Mouse (Mus musculus) E14TG2a.4 (cell line): ENCODE results near the gene Ufsp2.

Experiments used
- H3K27me3 ChIP-seq: 2 replicates; pipeline ENCODE4 v1.6.1; 2014; ENCODE audit warnings: low read length, control low read depth; ENCODE audit not compliant: insufficient read depth
- H3K36me3 ChIP-seq: 2 replicates; pipeline ENCODE4 v1.6.1; 2014; ENCODE audit warnings: low read length, control low read depth; ENCODE audit not compliant: insufficient read depth
- H3K4me1 ChIP-seq: replicated peaks from 2 replicates; pipeline ENCODE4 v1.6.1; 2014; ENCODE audit warnings: low read depth, low read length, control low read depth
- H3K4me3 ChIP-seq: replicated peaks from 2 replicates; pipeline ENCODE4 v1.5.1; 2014; ENCODE audit warnings: mild to moderate bottlenecking, low read length
- H3K9me3 ChIP-seq: 2 replicates; pipeline ENCODE4 v1.6.1; 2014; ENCODE audit warnings: low read length, control low read depth
- CTCF ChIP-seq: conservative IDR thresholded peaks from 2 replicates; pipeline ENCODE4 v1.5.1; 2014; ENCODE audit warnings: low read length
- NANOG ChIP-seq: IDR thresholded peaks from 2 replicates; pipeline ENCODE4 v1.6.1; 2014; ENCODE audit warnings: borderline replicate concordance, low read length, mixed read lengths
- POU5F1 ChIP-seq: IDR thresholded peaks from 2 replicates; pipeline ENCODE4 v1.6.1; 2014; ENCODE audit warnings: low read length, borderline replicate concordance

Gene Ufsp2

DNA sequence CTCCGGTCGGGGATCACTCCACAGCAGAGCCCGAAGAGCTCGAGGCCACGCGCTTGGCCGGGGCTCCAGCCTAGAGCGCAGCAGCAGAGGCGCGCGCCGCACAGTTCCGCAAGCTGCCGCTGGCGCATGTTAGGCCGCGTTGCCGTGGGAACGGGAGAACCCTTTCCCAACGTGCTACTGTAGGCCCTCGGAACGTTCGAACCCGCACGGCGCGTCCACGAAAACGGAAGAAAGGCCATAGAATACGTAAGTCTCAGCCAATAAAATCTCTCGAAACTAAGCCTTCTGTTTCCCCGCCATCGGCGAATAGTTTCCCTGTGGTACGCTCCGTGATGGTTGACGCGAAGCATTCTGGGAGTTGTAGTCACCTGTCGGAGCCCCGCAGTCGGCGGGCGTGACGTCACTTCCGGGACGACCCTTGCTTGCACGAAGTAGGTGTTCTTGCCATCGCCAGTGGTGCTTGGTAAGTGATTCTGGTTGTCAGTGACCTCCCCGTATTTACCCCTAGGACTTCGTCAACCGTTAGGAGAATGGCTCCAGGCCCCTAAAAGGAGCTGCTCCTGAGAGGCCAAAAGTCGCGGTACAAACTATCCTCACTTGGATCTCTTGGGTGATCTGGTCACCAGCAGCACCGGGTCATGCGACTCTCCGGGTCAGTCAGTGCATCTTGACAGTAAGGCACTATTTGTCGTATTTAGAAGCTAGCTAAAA lies at the start of gene Ufsp2, which contains the start of gene 1700029J07Rik:
TSS of gene Ufsp2 (plus strand) at position 403 of the 711 bp plus-strand sequence.
TSS of gene 1700029J07Rik (minus strand) at position 127 of the 711 bp plus-strand sequence.
- Histone ChIP-seq H3K4me1 (0 out of 2 replicates have a peak, but pooled peaks cover 3% of the 10 kb centered on the region), H3K27me3 (no peaks in the 10 kb centered on the region), H3K4me3 (peak within 1 kb of the TSS; percentile 77), H3K9me3 (peaks cover 59% of the 10 kb centered on the region), H3K36me3 (peaks cover 5% of the 10 kb centered on the region; the same call in 1 of the 2 replicates)
- TF ChIP-seq NANOG (no peak), POU5F1 (no peak), CTCF (no peak)

DNA sequence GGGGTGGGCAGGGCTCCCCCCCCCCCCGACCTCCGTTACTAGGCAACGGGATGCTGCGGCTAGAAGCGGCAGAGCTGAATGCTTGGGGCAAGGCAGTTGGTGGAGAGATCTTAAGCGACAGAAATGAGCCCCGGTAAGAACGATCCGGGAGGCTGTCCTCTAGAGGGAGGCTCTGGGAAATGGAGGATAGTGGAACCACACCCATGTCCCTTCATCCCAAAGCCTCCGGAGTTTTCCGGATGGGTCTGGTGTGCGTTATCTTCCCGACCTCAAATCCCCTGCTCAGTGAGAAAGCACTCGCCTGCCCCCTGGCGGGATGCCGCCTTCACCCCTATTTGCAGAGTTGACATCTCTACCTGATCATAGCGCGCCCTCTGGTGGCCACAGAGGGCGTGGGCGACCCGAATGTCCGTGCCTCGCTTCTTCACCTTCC lies 40.7 kb upstream of the Ufsp2 start, which contains the start of gene Ccdc110:
TSS of gene Ccdc110 (plus strand) at position 38 of the 433 bp plus-strand sequence.
- Histone ChIP-seq H3K4me1 (peaks cover 8% of the 10 kb centered on the region; the same call in 1 of the 2 replicates), H3K4me3 (no peak within 1 kb of the TSS; the same call in 1 of the 2 replicates), H3K36me3 (no peaks in the 10 kb centered on the region), H3K27me3 (no peaks in the 10 kb centered on the region), H3K9me3 (peaks cover 47% of the 10 kb centered on the region)
- no peak for TF ChIP-seq POU5F1
- TF ChIP-seq NANOG = no peak
- TF ChIP-seq CTCF = peak; percentile 66

- Histone ChIP-seq H3K27me3 (no peaks in the 10 kb centered on the region), H3K4me3 (no peak overlapping the region), H3K36me3 (no peaks in the 10 kb centered on the region), H3K9me3 (peaks cover 39% of the 10 kb centered on the region), H3K4me1 (peaks cover 3% of the 10 kb centered on the region; the same call in 1 of the 2 replicates)
- no peak for TF ChIP-seq NANOG
- TF ChIP-seq POU5F1 = no peak
- TF ChIP-seq CTCF = no peak
Measured at GRCm38 (mm10) chr8:45936986-45937385, 38.3 kb upstream of the Ufsp2 start.

DNA sequence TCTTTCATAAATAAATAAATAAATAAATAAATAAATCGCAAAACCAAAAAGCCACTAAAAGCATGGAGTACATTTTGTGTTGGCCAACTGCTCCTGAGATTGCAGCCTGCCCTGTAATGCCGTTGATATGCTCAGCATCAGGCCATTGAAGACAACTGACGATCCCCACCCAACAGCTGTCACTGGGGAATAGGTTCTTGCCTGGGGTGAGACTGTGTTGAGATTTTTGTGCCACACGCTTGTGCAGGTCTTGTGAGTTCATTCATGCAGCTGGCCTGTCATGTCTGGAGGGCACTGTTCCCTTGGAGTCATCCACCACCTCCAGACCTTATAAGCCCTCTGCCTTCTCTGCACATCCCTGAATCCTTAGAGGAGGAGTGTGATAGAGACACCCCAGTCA lies 29.0 kb upstream of the Ufsp2 start:
- Histone ChIP-seq H3K4me1 (no peaks in the 10 kb centered on the region), H3K9me3 (peaks cover 10% of the 10 kb centered on the region), H3K4me3 (no peak overlapping the region), H3K27me3 (no peaks in the 10 kb centered on the region), H3K36me3 (no peaks in the 10 kb centered on the region)
- no peak for TF ChIP-seq CTCF
- no peak for TF ChIP-seq POU5F1
- no peak for TF ChIP-seq NANOG

GRCm38 (mm10) chr8:45950622-45951021 lies 24.7 kb upstream of the Ufsp2 start:
- H3K27me3 ChIP-seq = no peaks in the 10 kb centered on the region
- H3K4me1 ChIP-seq = no peaks in the 10 kb centered on the region
- H3K36me3 ChIP-seq = no peaks in the 10 kb centered on the region
- no peak for TF ChIP-seq POU5F1
- peak; percentile 82 for TF ChIP-seq NANOG
- peaks cover 10% of the 10 kb centered on the region for H3K9me3 ChIP-seq
- no peak overlapping the region for H3K4me3 ChIP-seq

DNA sequence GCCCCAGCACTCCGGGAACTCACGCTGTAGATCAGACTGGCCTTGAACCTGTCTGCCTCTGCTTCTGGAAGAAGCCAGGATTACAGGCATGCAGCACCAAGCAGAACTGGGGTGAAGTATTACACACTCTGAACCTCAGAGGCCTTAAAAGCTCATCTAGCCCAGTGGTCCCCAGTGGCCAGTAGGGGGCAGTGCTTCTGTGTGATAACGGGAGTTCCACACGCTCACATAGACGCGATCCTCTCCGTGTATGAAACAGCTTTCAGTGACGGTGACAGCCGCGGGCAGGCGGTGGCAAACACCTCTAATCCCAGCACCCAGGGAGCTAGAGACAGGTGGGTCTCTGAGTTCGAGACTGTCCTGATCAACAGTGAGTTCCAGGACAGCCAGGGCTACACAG lies 4.4 kb upstream of the Ufsp2 start:
- Histone ChIP-seq H3K9me3 (peaks cover 44% of the 10 kb centered on the region), H3K27me3 (no peaks in the 10 kb centered on the region), H3K36me3 (no peaks in the 10 kb centered on the region), H3K4me3 (no peak overlapping the region), H3K4me1 (0 out of 2 replicates have a peak, but pooled peaks cover 3% of the 10 kb centered on the region)
- TF ChIP-seq NANOG (no peak), CTCF (peak; percentile 43)

- no peak for TF ChIP-seq POU5F1
- no peak for TF ChIP-seq NANOG
- no peak for TF ChIP-seq CTCF
- Histone ChIP-seq H3K9me3 (peaks cover 59% of the 10 kb centered on the region), H3K4me1 (0 out of 2 replicates have a peak, but pooled peaks cover 3% of the 10 kb centered on the region), H3K27me3 (no peaks in the 10 kb centered on the region), H3K4me3 (no peak overlapping the region), H3K36me3 (peaks cover 5% of the 10 kb centered on the region; the same call in 1 of the 2 replicates)
Measured at GRCm38 (mm10) chr8:45973988-45974505, 1.3 kb upstream of the Ufsp2 start.

DNA sequence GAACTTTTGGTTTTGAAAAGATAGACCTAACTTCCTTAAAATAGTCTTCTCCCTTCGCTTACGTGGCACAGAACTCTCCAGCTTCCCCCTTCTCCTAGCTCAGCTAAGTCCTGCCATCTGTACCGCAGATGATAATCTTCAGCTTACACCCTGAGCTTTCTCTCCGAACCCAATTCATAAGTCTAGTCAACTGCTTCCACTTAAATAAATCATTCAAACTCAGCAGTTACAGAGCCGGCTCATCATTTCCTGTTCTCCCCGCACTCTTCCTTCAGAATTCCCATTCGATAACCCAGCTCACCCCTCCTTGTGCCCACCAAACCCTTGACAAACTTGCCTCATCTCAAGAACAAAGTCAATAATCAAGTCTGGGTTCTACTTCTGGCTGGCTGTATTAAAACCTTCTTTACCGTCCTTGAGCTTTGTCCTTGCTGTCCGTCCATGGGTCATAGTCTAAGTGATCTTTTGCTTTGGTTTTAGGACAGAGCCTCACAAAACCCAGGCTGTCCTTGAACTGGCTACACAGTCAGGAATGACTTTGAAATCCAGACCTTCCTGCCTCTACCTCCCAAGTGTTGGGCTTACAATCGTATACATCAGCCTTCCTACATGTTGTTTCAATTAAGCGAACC lies 625 bp downstream of the Ufsp2 start:
- peaks cover 56% of the 10 kb centered on the region for H3K9me3 ChIP-seq
- no peak for TF ChIP-seq CTCF
- no peak for TF ChIP-seq NANOG
- TF ChIP-seq POU5F1 = no peak
- 0 out of 2 replicates have a peak, but pooled peaks cover 3% of the 10 kb centered on the region for H3K4me1 ChIP-seq
- H3K27me3 ChIP-seq = no peaks in the 10 kb centered on the region
- H3K36me3 ChIP-seq = peaks cover 8% of the 10 kb centered on the region; the same call in 1 of the 2 replicates
- peak overlapping the region; percentile 77 for H3K4me3 ChIP-seq
